Mouse (Mus musculus) G1E (cell line): ENCODE measurements around the gene Ptprg.

Source experiments
- CTCF ChIP-seq: IDR thresholded peaks from 2 replicates; pipeline ENCODE4 v1.5.1; 2012; ENCODE audit warnings: low read depth, low read length, inconsistent platforms, mixed read lengths
- GATA1 ChIP-seq: IDR thresholded peaks from 2 replicates; pipeline ENCODE4 v1.6.1; 2012; ENCODE audit warnings: borderline replicate concordance, low read length, inconsistent platforms, mixed read lengths

DNA sequence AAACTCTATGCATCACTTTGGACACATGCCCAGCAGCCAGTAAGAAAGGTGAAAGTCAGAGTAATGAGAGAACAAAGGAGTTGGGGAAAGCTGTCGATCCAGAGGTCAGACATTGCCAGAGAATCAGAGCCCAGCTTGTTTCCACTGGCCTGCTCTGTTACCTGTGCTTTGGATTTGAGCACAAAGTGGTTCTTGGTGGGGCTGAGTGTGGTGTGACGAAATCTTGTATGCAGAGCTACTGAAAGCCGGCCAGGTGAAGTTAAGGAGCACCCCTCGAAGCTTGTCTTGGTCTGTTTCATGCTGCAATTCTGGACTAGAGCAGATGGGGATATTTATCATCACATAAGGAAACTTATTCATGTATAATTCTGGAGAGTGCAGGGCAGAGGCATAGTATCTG, 145.5 kb downstream of the Ptprg start:
- TF ChIP-seq CTCF (no peak), GATA1 (no peak)
